Mouse (Mus musculus) forebrain, embryonic 13.5 days (tissue): ENCODE measurements around the gene Tmem138. TPM values are rescaled to one million over a fixed set of nuclear protein-coding genes. Genes with fewer than 3 reads are reported as not detected.

ENCODE experiments used
- ATAC-seq: fragments of 200-750 bp; cut with Nextera tagmentation; 2 replicates; pipeline ENCODE4 v1.8.0; 2017
- H3K27ac ChIP-seq: fragments of 300-500 bp; sonication (generic); 2 replicates; pipeline ENCODE4 v1.5.1; 2015; ENCODE audit warnings: inconsistent platforms, mild to moderate bottlenecking, moderate library complexity
- H3K27me3 ChIP-seq: fragments of 300-500 bp; sonication (generic); 2 replicates; pipeline ENCODE4 v1.6.1; 2015; ENCODE audit warnings: mild to moderate bottlenecking, inconsistent platforms
- H3K36me3 ChIP-seq: fragments of 300-500 bp; sonication (generic); 2 replicates; pipeline ENCODE4 v1.6.1; 2015; ENCODE audit warnings: mild to moderate bottlenecking, inconsistent platforms; ENCODE audit not compliant: poor library complexity, severe bottlenecking
- H3K4me1 ChIP-seq: fragments of 300-500 bp; sonication (generic); 2 replicates; pipeline ENCODE4 v1.6.1; 2015; ENCODE audit warnings: inconsistent platforms
- H3K4me2 ChIP-seq: fragments of 300-500 bp; sonication (generic); 2 replicates; pipeline ENCODE4 v1.6.1; 2015; ENCODE audit warnings: inconsistent platforms, mild to moderate bottlenecking, moderate library complexity
- H3K4me3 ChIP-seq: fragments of 300-500 bp; sonication (generic); 2 replicates; pipeline ENCODE4 v1.5.1; 2015; ENCODE audit warnings: mild to moderate bottlenecking, inconsistent platforms
- H3K9ac ChIP-seq: fragments of 300-500 bp; sonication (generic); 2 replicates; pipeline ENCODE4 v1.6.1; 2015; ENCODE audit warnings: mild to moderate bottlenecking, inconsistent platforms
- H3K9me3 ChIP-seq: fragments of 300-500 bp; sonication (generic); replicated peaks from 2 replicates; pipeline ENCODE4 v1.6.1; 2016; ENCODE audit warnings: inconsistent platforms
- WGBS: fragments of 180-500 bp; shearing (Covaris S2); methylation state at CpG from one replicate; pipeline ENCODE4 v1.1.7; 2015; 5-methylcytosine and 5-hydroxymethylcytosine counted together
- polyA plus RNA-seq: library from polyadenylated mRNA; unstranded; fragments of >200 nt; fragmentation: Nextera tagmentation; extraction: Ambion mirVana; gene quantifications from 2 replicates; pipeline ENCODE4 v1.2.1, GENCODE M21; 2015

Gene Tmem138
- polyA plus RNA-seq, 1 experiment from 2014 or later: 44.7 TPM

GRCm38 (mm10) chr19:10524784-10525105 lies 52.4 kb downstream of the Tmem138 start:
- ATAC-seq: no peak

DNA sequence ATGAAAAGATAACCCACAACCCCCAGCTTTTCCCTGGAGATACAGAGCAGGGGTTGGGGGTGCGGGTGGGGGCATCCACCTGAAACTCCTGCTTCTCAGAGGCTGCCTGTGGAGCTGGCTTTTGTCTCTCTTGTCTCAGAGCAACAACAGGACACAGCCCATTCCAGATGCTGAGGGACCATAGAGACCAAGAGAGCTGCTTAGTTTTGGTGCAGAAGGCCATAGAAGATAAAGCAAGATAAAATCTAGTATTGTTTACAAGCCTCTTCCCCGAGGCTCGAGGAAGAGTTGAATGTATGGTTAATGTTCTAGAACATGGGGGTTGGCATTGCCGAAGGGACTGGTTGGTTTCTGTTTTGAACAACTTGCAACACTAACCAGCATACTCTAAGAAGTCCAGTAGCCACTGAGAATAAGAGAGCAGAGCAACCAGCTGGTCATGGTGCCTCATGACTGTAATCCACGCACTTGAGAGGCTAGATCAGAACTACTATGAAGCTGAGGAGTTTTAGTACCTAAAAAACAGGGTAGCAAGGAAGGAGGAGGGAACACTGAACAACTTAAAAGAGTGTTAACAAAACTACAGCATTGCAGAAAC lies 53.6 kb downstream of the Tmem138 start:
- Histone ChIP-seq H3K9me3 (no peaks in the 10 kb centered on the region), H3K27me3 (no peaks in the 10 kb centered on the region), H3K4me1 (peaks cover 35% of the 10 kb centered on the region), H3K4me3 (peak overlapping the region; percentile 98), H3K27ac (no peak overlapping the region), H3K36me3 (peaks cover 9% of the 10 kb centered on the region), H3K9ac (0 out of 2 replicates have a peak overlapping the region, but pooled peaks have one; percentile 6), H3K4me2 (peak overlapping the region; percentile 29; the same call in 1 of the 2 replicates)
- ATAC-seq: no peak
- WGBS: 90% methylated on average over 5 of the region's 5 CpGs

More at GRCm38 (mm10) chr19:10524784-10525105, 52.4 kb downstream of the Tmem138 start:
- Histone ChIP-seq H3K9me3 (no peaks in the 10 kb centered on the region), H3K4me3 (peak overlapping the region; percentile 98), H3K36me3 (peaks cover 17% of the 10 kb centered on the region), H3K9ac (peak overlapping the region; percentile 99), H3K4me2 (peak overlapping the region; percentile 79), H3K27me3 (no peaks in the 10 kb centered on the region), H3K27ac (peak overlapping the region; percentile 98), H3K4me1 (peaks cover 35% of the 10 kb centered on the region)
- WGBS: 1% methylated on average over 19 of the region's 19 CpGs

- peaks cover 6% of the 10 kb centered on the region for H3K36me3 ChIP-seq
- no peak overlapping the region for H3K27ac ChIP-seq
- 76% methylated on average over 1 of the region's 1 CpGs for WGBS
- H3K4me2 ChIP-seq: no peak overlapping the region
- no peak overlapping the region for H3K9ac ChIP-seq
- no peak for ATAC-seq
- H3K9me3 ChIP-seq: no peaks in the 10 kb centered on the region
- H3K4me1 ChIP-seq: peaks cover 24% of the 10 kb centered on the region
- H3K27me3 ChIP-seq: no peaks in the 10 kb centered on the region
- no peak overlapping the region for H3K4me3 ChIP-seq
Measured at GRCm38 (mm10) chr19:10521926-10522325, 55.2 kb downstream of the Tmem138 start.

Other genes with a start within 250 kb of the Tmem138 start
- 4.4 and 5.0 TPM in 2 replicates for gene Syt7, start 188.3 kb downstream of the Tmem138 start, polyA plus RNA-seq
- gene Lrrc10b, start 119.9 kb downstream of the Tmem138 start, polyA plus RNA-seq: 0.25 and 0.40 TPM in 2 replicates
- 1.5 and 1.9 TPM in 2 replicates for gene Ppp1r32, start 94.4 kb downstream of the Tmem138 start, polyA plus RNA-seq
- gene Cpsf7, start 52.1 kb downstream of the Tmem138 start, polyA plus RNA-seq: 50.6 and 54.3 TPM in 2 replicates
- gene Sdhaf2, start 51.2 kb downstream of the Tmem138 start, polyA plus RNA-seq: 60.6 and 61.2 TPM in 2 replicates
- gene Tmem216, start 21.1 kb downstream of the Tmem138 start, polyA plus RNA-seq: 50.8 and 61.6 TPM in 2 replicates
- 14.3 and 15.5 TPM in 2 replicates for gene Cyb561a3, start 190 bp downstream of the Tmem138 start, polyA plus RNA-seq
- gene Ddb1, start 28.0 kb upstream of the Tmem138 start, polyA plus RNA-seq: 278 and 318 TPM in 2 replicates
- gene Tkfc, start 28.3 kb upstream of the Tmem138 start, polyA plus RNA-seq: 19.8 and 24.2 TPM in 2 replicates
- 0.27 and 0.91 TPM in 2 replicates for gene Vwce, start 56.9 kb upstream of the Tmem138 start, polyA plus RNA-seq
- gene Pga5, start 100.7 kb upstream of the Tmem138 start, polyA plus RNA-seq: not detected in 2 replicates
- 32.1 and 33.3 TPM in 2 replicates for gene Vps37c, start 111.4 kb upstream of the Tmem138 start, polyA plus RNA-seq
- 0.26 TPM in 1 of 2 replicates, not detected in the other for gene Cd5, start 161.6 kb upstream of the Tmem138 start, polyA plus RNA-seq